Mouse (Mus musculus): ENCODE data around the gene Lad1. TPM values are rescaled to one million over a fixed set of nuclear protein-coding genes. Genes with fewer than 3 reads are reported as not detected.

The Lad1 gene
- polyA plus RNA-seq, 1 experiment = 314 TPM

DNA sequence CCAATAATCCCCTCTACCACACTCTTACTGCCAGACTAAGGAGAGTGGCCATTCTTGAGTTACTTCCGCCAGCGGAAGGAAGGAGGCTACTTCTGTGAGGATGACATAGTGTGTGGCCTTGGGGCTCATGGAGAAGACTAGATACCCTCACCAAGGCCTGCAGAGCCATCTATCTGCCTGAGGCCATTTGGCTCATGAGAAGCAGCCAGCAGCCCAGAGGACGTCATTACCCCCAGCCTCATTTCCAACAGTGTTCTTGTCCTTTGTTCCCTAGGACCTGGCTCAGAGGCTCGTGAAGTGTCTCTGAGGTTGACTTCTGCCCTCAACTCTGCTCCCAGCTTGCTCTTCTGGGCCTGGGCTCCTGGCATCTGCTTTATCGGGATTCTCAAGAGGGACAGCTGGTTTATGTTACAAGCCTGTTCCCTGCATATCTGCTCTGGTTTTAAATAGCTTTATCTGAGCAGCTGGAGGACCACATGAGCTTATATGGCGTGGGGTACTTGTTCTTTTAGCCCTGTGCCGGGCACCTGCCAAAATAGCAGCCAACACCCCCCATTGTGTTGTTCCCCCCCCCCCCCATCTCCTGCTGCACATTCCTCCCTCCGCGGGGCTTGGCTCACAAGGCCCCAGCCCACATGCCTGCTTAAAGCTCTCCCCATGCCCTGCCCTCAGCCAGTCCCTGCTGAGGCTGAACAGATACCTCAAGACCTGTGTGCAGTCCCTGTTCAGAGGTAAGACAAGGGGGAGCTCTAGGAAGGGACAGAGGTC lies 17.5 kb downstream of the Lad1 start, which contains the start of gene Tnnt2:
Tnnt2 (plus strand) TSS at position 639 of the 768 bp plus-strand sequence.
- Histone ChIP-seq H3K4me1 (ENCODE audit: control insufficient read depth, insufficient read depth, insufficient read length, low read length) (peaks cover 3% of the 10 kb centered on the region; the same call in 1 of the 2 replicates), H3K36me3 (ENCODE audit: control insufficient read depth, insufficient read depth, low read length) (peaks cover 25% of the 10 kb centered on the region), H3K27ac (ENCODE audit: insufficient read depth, low read depth, low read length) (no peak within 1 kb of the TSS), H3K4me3 (ENCODE audit: low read depth, low read length) (no peak within 1 kb of the TSS), H3K27me3 (ENCODE audit: control insufficient read depth, insufficient read depth, low read length) (no peaks in the 10 kb centered on the region)
- TF ChIP-seq POLR2A (IDR thresholded peaks at IDR 0.05; ENCODE audit: low read depth, low read length) (no peak), CTCF (IDR thresholded peaks at IDR 0.05; ENCODE audit: extremely low read depth, insufficient read length, insufficient replicate concordance, low read depth, low read length) (no peak)
- 29% methylated on average over 9 of the region's 9 CpGs for WGBS

- Histone ChIP-seq H3K36me3 (ENCODE audit: control insufficient read depth, insufficient read depth, low read length) (peaks cover 2% of the 10 kb centered on the region; the same call in 1 of the 2 replicates), H3K4me3 (ENCODE audit: low read depth, low read length) (no peak overlapping the region), H3K4me1 (ENCODE audit: control insufficient read depth, insufficient read depth, insufficient read length, low read length) (peaks cover 3% of the 10 kb centered on the region; the same call in 1 of the 2 replicates), H3K27me3 (ENCODE audit: control insufficient read depth, insufficient read depth, low read length) (no peaks in the 10 kb centered on the region), H3K27ac (ENCODE audit: insufficient read depth, low read depth, low read length) (no peak overlapping the region)
- 59% methylated on average over 4 of the region's 4 CpGs for WGBS
- TF ChIP-seq CTCF (IDR thresholded peaks at IDR 0.05; ENCODE audit: extremely low read depth, insufficient read length, insufficient replicate concordance, low read depth, low read length) = no peak
- no peak for TF ChIP-seq POLR2A (IDR thresholded peaks at IDR 0.05; ENCODE audit: low read depth, low read length)
Observed at GRCm38 (mm10) chr1:135838626-135839025, 20.2 kb downstream of the Lad1 start.

DNA sequence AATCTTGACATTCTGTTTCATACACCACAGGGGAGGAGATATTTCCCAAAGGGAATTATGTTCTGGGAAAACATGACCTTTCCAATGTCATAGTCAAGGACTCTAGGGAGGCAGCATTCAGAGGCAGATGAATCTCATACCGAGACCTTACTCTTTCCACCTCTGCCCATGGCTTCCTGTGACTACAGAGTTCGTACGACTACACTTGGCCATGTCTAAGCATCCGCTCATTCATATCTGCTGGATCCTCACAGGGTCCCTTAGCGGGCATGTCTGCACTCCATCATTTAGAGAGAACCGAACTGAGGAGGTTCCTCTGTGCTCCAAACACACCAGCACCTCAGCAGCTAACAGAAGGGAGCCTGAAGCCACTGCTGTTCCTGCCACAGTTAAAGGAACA lies 20.7 kb downstream of the Lad1 start:
- Histone ChIP-seq H3K27me3 (ENCODE audit: control insufficient read depth, insufficient read depth, low read length) (no peaks in the 10 kb centered on the region), H3K4me1 (ENCODE audit: control insufficient read depth, insufficient read depth, insufficient read length, low read length) (peaks cover 2% of the 10 kb centered on the region; the same call in 1 of the 2 replicates), H3K27ac (ENCODE audit: insufficient read depth, low read depth, low read length) (no peak overlapping the region), H3K36me3 (ENCODE audit: control insufficient read depth, insufficient read depth, low read length) (peaks cover under 1% of the 10 kb centered on the region; the same call in 1 of the 2 replicates), H3K4me3 (ENCODE audit: low read depth, low read length) (no peak overlapping the region)
- TF ChIP-seq CTCF (IDR thresholded peaks at IDR 0.05; ENCODE audit: extremely low read depth, insufficient read length, insufficient replicate concordance, low read depth, low read length) = no peak
- TF ChIP-seq POLR2A (IDR thresholded peaks at IDR 0.05; ENCODE audit: low read depth, low read length) = no peak
- 81% methylated on average over 6 of the region's 6 CpGs for WGBS

DNA sequence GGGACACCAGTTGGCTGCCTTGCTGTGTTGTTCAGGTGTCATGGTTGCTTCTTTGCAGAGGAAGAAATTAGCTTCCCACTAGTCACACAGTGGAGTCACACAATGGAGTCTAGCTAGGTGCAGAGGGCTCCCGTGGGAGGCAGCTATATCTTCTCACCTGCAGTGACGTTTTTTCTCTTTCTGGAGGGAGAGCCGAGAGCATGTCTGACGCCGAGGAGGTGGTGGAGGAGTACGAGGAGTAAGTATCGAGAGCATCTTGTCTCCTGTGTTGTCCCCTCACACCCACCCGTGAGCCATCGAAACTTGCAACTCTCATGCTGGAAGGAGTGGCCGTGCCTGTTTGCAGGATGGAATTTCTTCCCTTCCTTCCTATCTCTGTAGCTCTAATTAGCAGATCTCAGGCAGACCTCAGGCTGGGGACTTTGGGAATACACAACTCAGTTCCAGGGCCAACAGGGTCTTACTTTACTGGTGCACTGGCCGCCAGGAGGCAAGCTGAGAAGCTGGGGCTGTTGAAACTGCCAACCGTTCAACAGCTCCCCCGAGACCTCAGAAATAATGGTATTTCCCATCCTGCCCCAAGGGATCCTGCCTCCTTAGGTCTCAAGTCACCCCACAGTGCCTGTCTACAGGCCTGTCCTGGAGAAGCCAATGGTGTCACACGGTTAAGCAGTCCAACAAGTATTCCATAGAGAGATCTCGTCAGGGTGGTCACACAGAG lies 22.4 kb downstream of the Lad1 start:
- Histone ChIP-seq H3K36me3 (ENCODE audit: control insufficient read depth, insufficient read depth, low read length) (no peaks in the 10 kb centered on the region), H3K4me1 (ENCODE audit: control insufficient read depth, insufficient read depth, insufficient read length, low read length) (no peaks in the 10 kb centered on the region), H3K27ac (ENCODE audit: insufficient read depth, low read depth, low read length) (no peak overlapping the region), H3K27me3 (ENCODE audit: control insufficient read depth, insufficient read depth, low read length) (no peaks in the 10 kb centered on the region), H3K4me3 (ENCODE audit: low read depth, low read length) (no peak overlapping the region)
- TF ChIP-seq POLR2A (IDR thresholded peaks at IDR 0.05; ENCODE audit: low read depth, low read length) (no peak), CTCF (IDR thresholded peaks at IDR 0.05; ENCODE audit: extremely low read depth, insufficient read length, insufficient replicate concordance, low read depth, low read length) (no peak)
- 69% methylated on average over 15 of the region's 15 CpGs for WGBS

DNA sequence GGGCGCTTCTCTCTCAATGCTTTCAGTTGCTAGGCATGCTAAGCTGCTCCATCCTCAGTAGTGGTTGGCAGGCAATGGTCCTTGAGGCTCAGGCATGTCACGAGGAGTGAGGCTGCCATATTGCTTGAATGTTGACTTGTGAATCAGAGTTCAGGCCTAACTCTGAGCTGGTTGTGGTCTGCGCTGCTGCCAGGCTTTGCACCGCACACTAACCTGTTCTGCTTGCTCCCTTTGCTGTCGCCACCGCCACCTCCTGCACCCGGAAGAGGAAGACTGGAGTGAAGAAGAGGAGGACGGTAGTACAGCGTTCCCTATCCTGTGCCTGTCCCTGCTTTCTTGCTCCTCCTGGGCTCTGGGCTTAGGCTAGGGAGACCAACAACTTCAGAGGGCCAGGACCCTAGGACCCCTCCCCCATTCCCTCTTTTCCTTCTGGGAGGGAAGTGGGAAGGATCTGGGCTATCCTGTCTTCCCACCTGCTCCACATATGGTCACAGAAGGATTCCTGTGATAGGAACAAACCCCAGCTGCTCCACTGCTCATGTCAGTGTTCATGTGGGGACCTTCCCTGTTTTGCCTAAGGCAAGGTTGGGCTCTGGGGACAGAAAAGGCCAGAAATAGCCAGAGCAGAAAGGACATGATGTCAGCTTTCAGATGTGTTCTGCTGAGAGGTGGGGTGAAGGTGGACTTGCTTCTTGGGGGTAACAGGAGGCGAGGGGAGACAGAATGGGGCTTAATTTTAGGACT lies 25.3 kb downstream of the Lad1 start:
- Histone ChIP-seq H3K4me3 (ENCODE audit: low read depth, low read length) (no peak overlapping the region), H3K27me3 (ENCODE audit: control insufficient read depth, insufficient read depth, low read length) (no peaks in the 10 kb centered on the region), H3K27ac (ENCODE audit: insufficient read depth, low read depth, low read length) (no peak overlapping the region), H3K36me3 (ENCODE audit: control insufficient read depth, insufficient read depth, low read length) (no peaks in the 10 kb centered on the region), H3K4me1 (ENCODE audit: control insufficient read depth, insufficient read depth, insufficient read length, low read length) (peaks cover 15% of the 10 kb centered on the region)
- TF ChIP-seq POLR2A (IDR thresholded peaks at IDR 0.05; ENCODE audit: low read depth, low read length) (no peak), CTCF (IDR thresholded peaks at IDR 0.05; ENCODE audit: extremely low read depth, insufficient read length, insufficient replicate concordance, low read depth, low read length) (no peak)
- WGBS = 93% methylated on average over 10 of the region's 10 CpGs

DNA sequence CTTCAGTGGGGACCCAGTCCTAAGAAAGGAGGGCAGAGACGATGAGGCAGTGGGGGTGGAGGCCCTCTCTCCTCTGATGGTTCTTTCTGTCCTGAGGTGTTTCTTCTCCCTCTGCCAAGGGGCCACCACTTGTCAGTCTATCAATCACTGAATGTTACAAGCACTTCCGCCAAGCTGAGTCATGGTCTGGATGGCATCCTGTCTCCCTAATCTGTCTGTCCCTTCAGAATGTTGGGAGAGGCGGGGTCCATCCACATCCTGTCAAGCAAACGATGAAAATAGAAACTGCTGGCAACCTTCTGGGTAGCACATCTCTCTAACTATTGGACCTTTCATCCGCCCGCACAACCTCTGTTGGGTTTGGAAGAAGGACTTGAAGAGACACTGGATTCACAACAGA lies 26.1 kb downstream of the Lad1 start:
- Histone ChIP-seq H3K27me3 (ENCODE audit: control insufficient read depth, insufficient read depth, low read length) (no peaks in the 10 kb centered on the region), H3K4me3 (ENCODE audit: low read depth, low read length) (no peak overlapping the region), H3K36me3 (ENCODE audit: control insufficient read depth, insufficient read depth, low read length) (no peaks in the 10 kb centered on the region), H3K27ac (ENCODE audit: insufficient read depth, low read depth, low read length) (no peak overlapping the region), H3K4me1 (ENCODE audit: control insufficient read depth, insufficient read depth, insufficient read length, low read length) (peaks cover 15% of the 10 kb centered on the region)
- TF ChIP-seq CTCF (IDR thresholded peaks at IDR 0.05; ENCODE audit: extremely low read depth, insufficient read length, insufficient replicate concordance, low read depth, low read length) (no peak), POLR2A (IDR thresholded peaks at IDR 0.05; ENCODE audit: low read depth, low read length) (no peak)
- WGBS = 74% methylated on average over 6 of the region's 6 CpGs

Data from small intestine, adult 2 months (tissue).